8 mouse cellular contexts compared by ENCODE assay signal in genomic region chr7:96951281-96952051, GRCm38 (mm10). TPM values are rescaled to one million over a fixed set of nuclear protein-coding genes. Genes with fewer than 3 reads are reported as not detected.
DNase-seq lines count a peak whose midpoint lies in the region; ATAC-seq and TF ChIP-seq lines count a peak whose summit lies in the region.

TSS of gene Nars2 (plus strand) at chr7:96951505.

- peaks cover 3% of the 10 kb centered on the region for H3K36me3 ChIP-seq in C2C12 (ENCODE audit: control insufficient read depth, insufficient read depth)
- H3K36me3 ChIP-seq in erythroblast, embryonic 14.5 days (ENCODE audit: control insufficient read depth): peaks cover 9% of the 10 kb centered on the region
- no peaks in the 10 kb centered on the region for H3K36me3 ChIP-seq in heart, embryonic 11.5 days (ENCODE audit: control insufficient read depth, insufficient read depth, low read length)
- no peaks in the 10 kb centered on the region for H3K36me3 ChIP-seq in kidney, embryonic 16.5 days (ENCODE audit: insufficient read depth, low read length)
- H3K36me3 ChIP-seq in liver, adult 2 months (ENCODE audit: control insufficient read depth, insufficient read depth, low read length): 0 out of 2 replicates have a peak, but pooled peaks cover 2% of the 10 kb centered on the region
- no peaks in the 10 kb centered on the region for H3K36me3 ChIP-seq in myocyte (ENCODE audit: control insufficient read depth, insufficient read depth)
- 0 out of 2 replicates have a peak, but pooled peaks cover 1% of the 10 kb centered on the region for H3K36me3 ChIP-seq in splenic B cell, adult 2 months (ENCODE audit: control insufficient read depth, insufficient read depth, low read length, poor library complexity, severe bottlenecking)

- H3K9me3 ChIP-seq in erythroblast, embryonic 14.5 days (ENCODE audit: control insufficient read depth, low read length): no peaks in the 10 kb centered on the region
- H3K9me3 ChIP-seq in heart, embryonic 11.5 days (replicated peaks; ENCODE audit: control insufficient read depth, low read length): no peaks in the 10 kb centered on the region
- H3K9me3 ChIP-seq in kidney, embryonic 16.5 days (ENCODE audit: low read length): no peaks in the 10 kb centered on the region

- H3ac ChIP-seq in C2C12 (ENCODE audit: control insufficient read depth, insufficient read length, low read depth) (peak within 1 kb of the TSS; percentile 89), myocyte (ENCODE audit: control insufficient read depth, insufficient read length) (peak within 1 kb of the TSS; percentile 49)

- DNase-seq in brain, embryonic 14.5 days (ENCODE audit: low read depth): peak; percentile 98
- peak; percentile 95 for DNase-seq in liver, adult 2 months (ENCODE audit: extremely low read depth, low read depth, low spot score)
- peak; percentile 98 for DNase-seq in splenic B cell, adult 2 months (ENCODE audit: low read depth, low spot score)

- peaks cover 8% of the 10 kb centered on the region for H3K79me3 ChIP-seq in C2C12 (ENCODE audit: low read depth)

- no peaks in the 10 kb centered on the region for H3K27me3 ChIP-seq in C2C12 (ENCODE audit: control insufficient read depth, insufficient read depth, insufficient read length)
- H3K27me3 ChIP-seq in erythroblast, embryonic 14.5 days (ENCODE audit: control insufficient read depth): peaks cover 7% of the 10 kb centered on the region; the same call in 1 of the 2 replicates
- no peaks in the 10 kb centered on the region for H3K27me3 ChIP-seq in heart, embryonic 11.5 days (ENCODE audit: control insufficient read depth, insufficient read depth, low read length)
- H3K27me3 ChIP-seq in kidney, embryonic 16.5 days (ENCODE audit: insufficient read depth, low read length): no peaks in the 10 kb centered on the region
- H3K27me3 ChIP-seq in liver, adult 2 months (ENCODE audit: control insufficient read depth, insufficient read depth, low read length): no peaks in the 10 kb centered on the region
- no peaks in the 10 kb centered on the region for H3K27me3 ChIP-seq in myocyte (ENCODE audit: control insufficient read depth, insufficient read depth, insufficient read length)
- H3K27me3 ChIP-seq in splenic B cell, adult 2 months (ENCODE audit: control insufficient read depth, insufficient read depth, low read length, poor library complexity, severe bottlenecking): no peaks in the 10 kb centered on the region

- peaks cover 32% of the 10 kb centered on the region for H3K4me1 ChIP-seq in erythroblast, embryonic 14.5 days (ENCODE audit: control insufficient read depth)
- H3K4me1 ChIP-seq in heart, embryonic 11.5 days (ENCODE audit: control insufficient read depth, insufficient read depth, low read length): peaks cover 4% of the 10 kb centered on the region
- H3K4me1 ChIP-seq in kidney, embryonic 16.5 days (ENCODE audit: insufficient read depth, low read length): peaks cover 10% of the 10 kb centered on the region
- H3K4me1 ChIP-seq in liver, adult 2 months (ENCODE audit: control insufficient read depth, insufficient read depth, low read length): peaks cover 2% of the 10 kb centered on the region; the same call in 1 of the 2 replicates

- TF ChIP-seq CTCF in C2C12 (IDR thresholded peaks at IDR 0.05; ENCODE audit: control insufficient read depth, insufficient read depth, insufficient read length): no peak
- peak; percentile 50; the same call in 1 of the 2 replicates for TF ChIP-seq CTCF in brain, embryonic 14.5 days (IDR thresholded peaks at IDR 0.05; ENCODE audit: borderline replicate concordance, extremely low read depth, insufficient read depth, insufficient read length)
- peak; percentile 18; the same call in 1 of the 2 replicates for TF ChIP-seq CTCF in liver, adult 2 months (IDR thresholded peaks at IDR 0.05; ENCODE audit: low read depth, low read length)

- peak; percentile 100 for ATAC-seq in heart, embryonic 11.5 days (replicated peaks; ENCODE audit: insufficient number of reproducible peaks, low FRiP score, low TSS enrichment)
- peak; percentile 100 for ATAC-seq in kidney, embryonic 16.5 days (ENCODE audit: low FRiP score, low TSS enrichment)

- 1% methylated on average over 62 of the region's 62 CpGs for WGBS in heart, embryonic 11.5 days (ENCODE audit: insufficient replicate concordance)
- WGBS in kidney, embryonic 16.5 days: under 1% methylated on average over 62 of the region's 62 CpGs
- WGBS in liver, adult 2 months: under 1% methylated on average over 62 of the region's 62 CpGs

- H3K4me3 ChIP-seq in C2C12 (ENCODE audit: insufficient read depth, poor library complexity, severe bottlenecking): peak within 1 kb of the TSS; percentile 48
- peak within 1 kb of the TSS; percentile 75 for H3K4me3 ChIP-seq in erythroblast, embryonic 14.5 days (replicated peaks)
- H3K4me3 ChIP-seq in heart, embryonic 11.5 days (ENCODE audit: low read depth, low read length): peak within 1 kb of the TSS; percentile 92
- peak within 1 kb of the TSS; percentile 84 for H3K4me3 ChIP-seq in kidney, embryonic 16.5 days (ENCODE audit: low read length)
- peak within 1 kb of the TSS; percentile 70 for H3K4me3 ChIP-seq in liver, adult 2 months (ENCODE audit: insufficient read depth, low read depth, low read length)
- H3K4me3 ChIP-seq in myocyte: peak within 1 kb of the TSS; percentile 47

- peak within 1 kb of the TSS; percentile 91 for H3K9ac ChIP-seq in heart, embryonic 11.5 days (ENCODE audit: low read depth, low read length)
- H3K9ac ChIP-seq in kidney, embryonic 16.5 days (replicated peaks; ENCODE audit: low read length): peak within 1 kb of the TSS; percentile 83
- H3K9ac ChIP-seq in liver, adult 2 months (ENCODE audit: low read depth, low read length): peak within 1 kb of the TSS; percentile 81

- H3K27ac ChIP-seq in heart, embryonic 11.5 days (ENCODE audit: low read depth, low read length): peak within 1 kb of the TSS; percentile 89
- H3K27ac ChIP-seq in kidney, embryonic 16.5 days (ENCODE audit: low read length): peak within 1 kb of the TSS; percentile 85
- H3K27ac ChIP-seq in liver, adult 2 months (replicated peaks; ENCODE audit: insufficient read depth, low read depth, low read length): peak within 1 kb of the TSS; percentile 79

- peaks cover 23% of the 10 kb centered on the region for H3K79me2 ChIP-seq in C2C12 (ENCODE audit: control insufficient read depth, insufficient read depth)
- H3K79me2 ChIP-seq in liver, adult 2 months (ENCODE audit: control insufficient read depth, insufficient read depth, low read length): peaks cover 8% of the 10 kb centered on the region; the same call in 1 of the 2 replicates
- peaks cover 13% of the 10 kb centered on the region for H3K79me2 ChIP-seq in myocyte (ENCODE audit: control insufficient read depth, insufficient read depth)

- peak; percentile 34; the same call in 1 of the 2 replicates for TF ChIP-seq POLR2A in brain, embryonic 14.5 days (IDR thresholded peaks at IDR 0.05; ENCODE audit: borderline replicate concordance, extremely low read depth, insufficient read depth, insufficient read length, poor library complexity, severe bottlenecking)
- TF ChIP-seq POLR2A in liver, adult 2 months (IDR thresholded peaks at IDR 0.05; ENCODE audit: extremely low read depth, insufficient read depth, low read length): peak; percentile 86
- peak; percentile 99 for TF ChIP-seq POLR2A in myocyte (IDR thresholded peaks at IDR 0.05; ENCODE audit: insufficient read length, low read depth)

- H3K4me2 ChIP-seq in heart, embryonic 11.5 days: peak within 1 kb of the TSS; percentile 73
- peak within 1 kb of the TSS; percentile 61 for H3K4me2 ChIP-seq in kidney, embryonic 16.5 days (replicated peaks; ENCODE audit: low read depth, low read length)
- peak within 1 kb of the TSS; percentile 94 for H3K4me2 ChIP-seq in myocyte (ENCODE audit: low read depth)

TF ChIP-seq in C2C12, 6 proteins besides CTCF, POLR2A, EP300 and RAD21:
- TF ChIP-seq MAX (IDR thresholded peaks at IDR 0.05) (no peak), FOSL1 (IDR thresholded peaks at IDR 0.05; ENCODE audit: insufficient read depth, low read length, poor library complexity, severe bottlenecking) (no peak), USF1 (IDR thresholded peaks at IDR 0.05; ENCODE audit: low read depth) (no peak), MYOD1 (IDR thresholded peaks at IDR 0.05; ENCODE audit: control insufficient read depth, insufficient read length, low read depth) (no peak), MYOG (IDR thresholded peaks at IDR 0.05; ENCODE audit: control insufficient read depth, extremely low read depth, insufficient read length) (no peak), CEBPB (IDR thresholded peaks at IDR 0.05; ENCODE audit: low read depth) (no peak)

TF ChIP-seq in myocyte, 11 proteins besides CTCF, POLR2A, EP300 and RAD21:
- TF ChIP-seq MYOD1 (IDR thresholded peaks at IDR 0.05; ENCODE audit: control insufficient read depth in 1 of 3, insufficient read length in 2 of 3, low read depth in 2 of 3) (peak in 1 of 3 experiments; percentile 22), TCF3 (IDR thresholded peaks at IDR 0.05; ENCODE audit: insufficient read length, low read depth) (no peak), MAX (IDR thresholded peaks at IDR 0.05; ENCODE audit: low read depth) (no peak), POLR2AphosphoS2 (IDR thresholded peaks at IDR 0.05; ENCODE audit: insufficient read length, low read depth) (peak; percentile 99), E2F4 (IDR thresholded peaks at IDR 0.05; ENCODE audit: insufficient read depth) (no peak), REST (IDR thresholded peaks at IDR 0.05; ENCODE audit: insufficient read depth, insufficient read length) (peak; percentile 32), SRF (IDR thresholded peaks at IDR 0.05; ENCODE audit: control insufficient read depth, insufficient read length, low read depth) (no peak), MYOG (IDR thresholded peaks at IDR 0.05; ENCODE audit: control insufficient read depth in 1 of 3, insufficient read depth in 1 of 3, insufficient read length in 2 of 3, low read depth in 2 of 3) (peak in 1 of 3 experiments; percentile 27), CEBPB (IDR thresholded peaks at IDR 0.05; ENCODE audit: insufficient read depth, poor library complexity, severe bottlenecking) (no peak), USF1 (IDR thresholded peaks at IDR 0.05; ENCODE audit: low read depth) (no peak), TCF12 (IDR thresholded peaks at IDR 0.05; ENCODE audit: insufficient read depth, poor library complexity, severe bottlenecking) (no peak)
TF ChIP-seq in myocyte: peak in this region for 4.

RNA-seq across cellular contexts. Expression of gene Nars2, which starts in this region (rescaled TPM):
- polyA plus RNA-seq in C2C12 (2012; fragmentation: generic; extraction: Trizol) (5.6 TPM), myocyte (2012; fragmentation: generic; extraction: Trizol) (6.7 TPM)
- 7.6 and 8.4 TPM in 2 replicates for polyA plus RNA-seq in brain, embryonic 14.5 days (2012; rRNA removed)
- polyA plus RNA-seq in erythroblast, embryonic 14.5 days (2012): 0.23 and 0.28 TPM in 2 replicates
- polyA plus RNA-seq in heart, embryonic 11.5 days (2014; fragmentation: Nextera tagmentation; extraction: Ambion mirVana): 16.0 and 21.2 TPM in 2 replicates
- polyA plus RNA-seq in kidney, embryonic 16.5 days (2015; fragmentation: Nextera tagmentation; extraction: Ambion mirVana): 30.8 and 31.6 TPM in 2 replicates
- total RNA-seq in liver, adult 2 months (2014; rRNA removed): 17.3 and 18.0 TPM in 2 replicates
- 6.2 and 6.9 TPM in 2 replicates for polyA plus RNA-seq in liver, adult 2 months (2012; rRNA removed)

Comparison
In these comparisons a context has a peak if more than half of its experiments do, and no peak if none do; other contexts are left out.
1. Peak in every context shown above with its lines: DNase-seq, ATAC-seq, H3K4me3 ChIP-seq and H3K27ac ChIP-seq.
2. POLR2A ChIP-seq: peak in every context shown above with its lines; median percentile 99 in myocyte; 86 in liver, adult 2 months; 34 in brain, embryonic 14.5 days.